Mouse (Mus musculus): ENCODE data around the gene Cavin1. TPM values are rescaled to one million over a fixed set of nuclear protein-coding genes. Genes with fewer than 3 reads are reported as not detected.

Cavin1 gene
- polyA plus RNA-seq, 1 experiment from 2014 or later: 461 TPM

GRCm38 (mm10) chr11:100969744-100970556 lies 737 bp downstream of the Cavin1 start:
- peak overlapping the region; percentile 76 for H3K4me2 ChIP-seq (ENCODE audit: low read depth, low read length)
- H3K36me3 ChIP-seq (ENCODE audit: control insufficient read depth, insufficient read depth, low read length): peaks cover 3% of the 10 kb centered on the region
- H3K9ac ChIP-seq (ENCODE audit: low read length): peak overlapping the region; percentile 84
- peak; percentile 78 for ATAC-seq (ENCODE audit: low read depth)
- H3K9me3 ChIP-seq (ENCODE audit: control insufficient read depth, low read length): no peaks in the 10 kb centered on the region
- H3K27me3 ChIP-seq (ENCODE audit: control insufficient read depth, insufficient read depth, low read depth, low read length): no peaks in the 10 kb centered on the region
- WGBS: under 1% methylated on average over 62 of the region's 65 CpGs
- H3K27ac ChIP-seq (ENCODE audit: low read length): peak overlapping the region; percentile 92
- H3K4me1 ChIP-seq (replicated peaks; ENCODE audit: control insufficient read depth, insufficient read depth, low read length): peaks cover 33% of the 10 kb centered on the region
- H3K4me3 ChIP-seq (ENCODE audit: low read length): peak overlapping the region; percentile 70

GRCm38 (mm10) chr11:100969189-100969743 lies 1.4 kb downstream of the Cavin1 start:
- no peak; the same call in 1 of the 2 replicates for ATAC-seq (ENCODE audit: low read depth)
- peaks cover 33% of the 10 kb centered on the region for H3K4me1 ChIP-seq (replicated peaks; ENCODE audit: control insufficient read depth, insufficient read depth, low read length)
- 3% methylated on average over 35 of the region's 35 CpGs for WGBS

GRCm38 (mm10) chr11:100968501-100968900 lies 2.2 kb downstream of the Cavin1 start:
- no peak for ATAC-seq (ENCODE audit: low read depth)
- peaks cover 3% of the 10 kb centered on the region for H3K36me3 ChIP-seq (ENCODE audit: control insufficient read depth, insufficient read depth, low read length)
- H3K9me3 ChIP-seq (ENCODE audit: control insufficient read depth, low read length): no peaks in the 10 kb centered on the region
- peak overlapping the region; percentile 84 for H3K9ac ChIP-seq (ENCODE audit: low read length)
- peak overlapping the region; percentile 70 for H3K4me3 ChIP-seq (ENCODE audit: low read length)
- WGBS: 69% methylated on average over 5 of the region's 5 CpGs
- peak overlapping the region; percentile 92 for H3K27ac ChIP-seq (ENCODE audit: low read length)
- peaks cover 41% of the 10 kb centered on the region for H3K4me1 ChIP-seq (replicated peaks; ENCODE audit: control insufficient read depth, insufficient read depth, low read length)
- peak overlapping the region; percentile 76 for H3K4me2 ChIP-seq (ENCODE audit: low read depth, low read length)
- no peaks in the 10 kb centered on the region for H3K27me3 ChIP-seq (ENCODE audit: control insufficient read depth, insufficient read depth, low read depth, low read length)

More at GRCm38 (mm10) chr11:100969189-100969743, 1.4 kb downstream of the Cavin1 start:
- Histone ChIP-seq H3K9ac (ENCODE audit: low read length) (peak overlapping the region; percentile 84), H3K27ac (ENCODE audit: low read length) (peak overlapping the region; percentile 92), H3K27me3 (ENCODE audit: control insufficient read depth, insufficient read depth, low read depth, low read length) (no peaks in the 10 kb centered on the region), H3K36me3 (ENCODE audit: control insufficient read depth, insufficient read depth, low read length) (peaks cover 3% of the 10 kb centered on the region), H3K4me2 (ENCODE audit: low read depth, low read length) (peak overlapping the region; percentile 76), H3K9me3 (ENCODE audit: control insufficient read depth, low read length) (no peaks in the 10 kb centered on the region), H3K4me3 (ENCODE audit: low read length) (peak overlapping the region; percentile 70)

DNA sequence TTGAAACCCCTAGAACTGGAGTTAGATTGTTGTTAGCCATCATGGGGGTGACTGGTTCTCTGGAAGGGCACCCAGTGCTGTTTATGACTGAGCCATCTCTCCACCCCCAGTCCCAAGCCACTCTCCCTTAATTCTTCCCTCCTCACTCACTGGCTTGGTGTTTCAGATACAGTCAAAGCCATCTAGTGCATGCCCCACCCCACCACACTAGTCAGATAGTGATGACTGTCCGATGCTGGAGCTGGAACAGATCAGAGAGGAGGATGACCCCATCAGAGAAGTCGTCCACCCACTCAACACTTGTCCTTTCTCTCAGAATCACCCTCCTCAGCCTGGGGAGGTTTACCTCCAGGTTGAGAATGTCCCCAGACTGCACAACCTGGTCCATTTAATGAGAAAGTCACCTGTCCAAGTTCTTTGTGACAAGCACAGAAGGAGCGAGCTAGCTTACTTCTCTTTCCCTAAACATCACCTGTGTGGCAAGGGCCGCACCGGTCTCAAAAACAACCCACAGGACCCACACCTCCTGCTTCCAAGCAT lies 2.7 kb downstream of the Cavin1 start:
- WGBS: 73% methylated on average over 5 of the region's 5 CpGs
- Histone ChIP-seq H3K9ac (ENCODE audit: low read length) (peak overlapping the region; percentile 84), H3K9me3 (ENCODE audit: control insufficient read depth, low read length) (no peaks in the 10 kb centered on the region), H3K4me3 (ENCODE audit: low read length) (peak overlapping the region; percentile 70), H3K4me1 (replicated peaks; ENCODE audit: control insufficient read depth, insufficient read depth, low read length) (peaks cover 45% of the 10 kb centered on the region), H3K27me3 (ENCODE audit: control insufficient read depth, insufficient read depth, low read depth, low read length) (no peaks in the 10 kb centered on the region), H3K27ac (ENCODE audit: low read length) (peak overlapping the region; percentile 92), H3K4me2 (ENCODE audit: low read depth, low read length) (peak overlapping the region; percentile 76), H3K36me3 (ENCODE audit: control insufficient read depth, insufficient read depth, low read length) (peaks cover 3% of the 10 kb centered on the region)
- ATAC-seq (ENCODE audit: low read depth): no peak

GRCm38 (mm10) chr11:100967376-100967775 lies 3.3 kb downstream of the Cavin1 start:
- peak overlapping the region; percentile 70 for H3K4me3 ChIP-seq (ENCODE audit: low read length)
- peak overlapping the region; percentile 92; the same call in 1 of the 2 replicates for H3K27ac ChIP-seq (ENCODE audit: low read length)
- H3K4me2 ChIP-seq (ENCODE audit: low read depth, low read length): peak overlapping the region; percentile 76
- H3K9me3 ChIP-seq (ENCODE audit: control insufficient read depth, low read length): no peaks in the 10 kb centered on the region
- H3K27me3 ChIP-seq (ENCODE audit: control insufficient read depth, insufficient read depth, low read depth, low read length): no peaks in the 10 kb centered on the region
- WGBS: 47% methylated on average over 5 of the region's 5 CpGs
- H3K9ac ChIP-seq (ENCODE audit: low read length): peak overlapping the region; percentile 84
- H3K36me3 ChIP-seq (ENCODE audit: control insufficient read depth, insufficient read depth, low read length): peaks cover 3% of the 10 kb centered on the region
- H3K4me1 ChIP-seq (replicated peaks; ENCODE audit: control insufficient read depth, insufficient read depth, low read length): peaks cover 51% of the 10 kb centered on the region
- no peak for ATAC-seq (ENCODE audit: low read depth)

- Histone ChIP-seq H3K27ac (ENCODE audit: low read length) (peak overlapping the region; percentile 41), H3K9ac (ENCODE audit: low read length) (peak overlapping the region; percentile 2), H3K4me2 (ENCODE audit: low read depth, low read length) (peak overlapping the region; percentile 76), H3K4me1 (replicated peaks; ENCODE audit: control insufficient read depth, insufficient read depth, low read length) (peaks cover 53% of the 10 kb centered on the region), H3K27me3 (ENCODE audit: control insufficient read depth, insufficient read depth, low read depth, low read length) (no peaks in the 10 kb centered on the region), H3K4me3 (ENCODE audit: low read length) (no peak overlapping the region; the same call in 1 of the 2 replicates), H3K36me3 (ENCODE audit: control insufficient read depth, insufficient read depth, low read length) (peaks cover 3% of the 10 kb centered on the region), H3K9me3 (ENCODE audit: control insufficient read depth, low read length) (no peaks in the 10 kb centered on the region)
- ATAC-seq (ENCODE audit: low read depth): no peak
- 66% methylated on average over 6 of the region's 6 CpGs for WGBS
Measured at GRCm38 (mm10) chr11:100965760-100966159, 4.9 kb downstream of the Cavin1 start.

GRCm38 (mm10) chr11:100964901-100965542 lies 5.7 kb downstream of the Cavin1 start:
- Histone ChIP-seq H3K27ac (ENCODE audit: low read length) (peak overlapping the region; percentile 12; the same call in 1 of the 2 replicates), H3K4me1 (replicated peaks; ENCODE audit: control insufficient read depth, insufficient read depth, low read length) (peaks cover 60% of the 10 kb centered on the region), H3K4me3 (ENCODE audit: low read length) (no peak overlapping the region), H3K36me3 (ENCODE audit: control insufficient read depth, insufficient read depth, low read length) (peaks cover 3% of the 10 kb centered on the region), H3K27me3 (ENCODE audit: control insufficient read depth, insufficient read depth, low read depth, low read length) (no peaks in the 10 kb centered on the region), H3K9me3 (ENCODE audit: control insufficient read depth, low read length) (no peaks in the 10 kb centered on the region), H3K4me2 (ENCODE audit: low read depth, low read length) (peak overlapping the region; percentile 2; the same call in 1 of the 2 replicates), H3K9ac (ENCODE audit: low read length) (peak overlapping the region; percentile 2; the same call in 1 of the 2 replicates)
- WGBS: 80% methylated on average over 6 of the region's 6 CpGs
- no peak for ATAC-seq (ENCODE audit: low read depth)

DNA sequence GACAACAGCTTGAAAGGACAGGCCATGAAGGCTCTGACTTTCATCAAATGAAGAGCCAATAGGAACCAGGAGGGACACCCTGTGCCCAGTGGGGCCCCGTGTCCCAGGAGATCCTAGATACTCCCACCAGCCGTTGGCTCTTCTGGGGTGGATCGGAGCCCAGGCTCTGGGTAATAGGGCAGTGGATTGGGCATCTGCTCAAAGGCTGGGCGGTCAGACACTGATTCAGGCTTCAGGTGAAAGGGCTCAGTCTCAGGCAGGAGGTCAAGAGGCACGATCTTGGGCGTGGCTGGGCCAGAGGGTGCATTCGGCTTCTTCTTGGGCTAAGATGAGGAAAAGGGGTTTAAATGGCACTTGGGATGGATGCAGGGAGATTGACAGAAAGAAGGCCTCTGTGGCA lies 6.5 kb downstream of the Cavin1 start:
- Histone ChIP-seq H3K27me3 (ENCODE audit: control insufficient read depth, insufficient read depth, low read depth, low read length) (peaks cover 2% of the 10 kb centered on the region; the same call in 1 of the 2 replicates), H3K4me3 (ENCODE audit: low read length) (no peak overlapping the region), H3K9me3 (ENCODE audit: control insufficient read depth, low read length) (no peaks in the 10 kb centered on the region), H3K27ac (ENCODE audit: low read length) (peak overlapping the region; percentile 72), H3K36me3 (ENCODE audit: control insufficient read depth, insufficient read depth, low read length) (peaks cover 3% of the 10 kb centered on the region), H3K4me2 (ENCODE audit: low read depth, low read length) (no peak overlapping the region), H3K4me1 (replicated peaks; ENCODE audit: control insufficient read depth, insufficient read depth, low read length) (peaks cover 68% of the 10 kb centered on the region), H3K9ac (ENCODE audit: low read length) (no peak overlapping the region)
- WGBS: 77% methylated on average over 7 of the region's 7 CpGs
- no peak for ATAC-seq (ENCODE audit: low read depth)

All from lung, embryonic 16.5 days (tissue).